Mouse (Mus musculus) thymus, postnatal 0 days (tissue): ENCODE results near the gene Prap1. TPM values are rescaled to one million over a fixed set of nuclear protein-coding genes. Genes with fewer than 3 reads are reported as not detected.

Experiments
- DNase-seq: peaks from one replicate; pipeline ENCODE4 v3.0.0-alpha.2; 2015; ENCODE audit warnings: low spot score
- polyA plus RNA-seq: library from polyadenylated mRNA; unstranded; fragments of >200 nt; fragmentation: Nextera tagmentation; extraction: Ambion mirVana; gene quantifications from 2 replicates; pipeline ENCODE4 v1.2.1, GENCODE M21; 2015

Prap1 gene
- 1.5 and 2.3 TPM in 2 replicates for polyA plus RNA-seq

DNA sequence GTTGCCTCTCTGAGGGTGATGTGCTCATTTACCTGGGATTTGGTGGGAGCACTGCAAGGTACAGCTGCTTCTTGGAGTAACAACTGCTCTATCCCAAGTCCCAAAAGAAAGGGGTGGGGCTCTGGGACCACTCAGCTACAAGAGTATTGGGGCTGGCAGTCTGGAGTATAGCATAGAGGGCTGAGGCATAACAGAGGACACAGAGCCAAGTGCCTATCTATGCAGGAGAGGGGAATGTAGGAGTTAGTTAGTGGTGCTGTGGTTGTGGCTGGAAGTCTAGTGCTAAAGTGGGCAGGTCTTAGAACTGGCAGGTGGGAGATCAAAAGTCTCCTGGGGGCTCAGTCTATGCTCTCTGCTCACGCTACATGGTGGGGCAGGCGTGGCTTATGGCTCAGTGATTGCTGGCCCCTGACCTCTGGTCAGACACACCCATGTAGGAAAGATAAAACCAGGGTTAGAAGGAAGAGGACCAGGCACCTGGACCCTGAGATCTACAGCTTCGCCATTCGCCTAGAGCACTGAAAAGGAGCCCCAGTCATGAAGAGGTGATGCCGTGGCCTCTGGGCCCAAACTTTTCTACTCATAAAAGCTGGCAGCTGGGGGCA is at the start of gene Prap1:
Gene Prap1, plus strand, starts transcription at position 472 of the 605 bp plus-strand sequence.
- DNase-seq: no peak

DNA sequence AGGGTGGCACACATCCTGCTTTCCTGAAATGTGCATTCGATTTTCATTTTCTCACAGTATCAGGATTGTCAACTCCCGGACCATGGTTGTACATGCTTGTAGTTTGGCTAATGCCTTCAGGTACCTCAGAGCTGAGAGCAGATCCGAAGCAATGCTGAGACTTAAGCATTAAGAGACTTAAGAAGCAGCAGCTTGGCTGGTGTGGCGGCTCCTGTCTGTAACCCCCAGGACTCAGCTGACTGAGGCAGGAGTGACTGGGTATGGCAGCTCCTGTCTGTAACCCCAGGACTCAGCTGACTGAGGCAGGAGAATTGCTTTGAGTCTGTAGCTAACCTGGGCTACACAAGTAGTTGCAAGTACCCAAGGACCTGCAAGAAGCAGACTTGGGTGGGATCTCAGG is 47.6 kb upstream of the Prap1 start:
- DNase-seq: no peak

DNA sequence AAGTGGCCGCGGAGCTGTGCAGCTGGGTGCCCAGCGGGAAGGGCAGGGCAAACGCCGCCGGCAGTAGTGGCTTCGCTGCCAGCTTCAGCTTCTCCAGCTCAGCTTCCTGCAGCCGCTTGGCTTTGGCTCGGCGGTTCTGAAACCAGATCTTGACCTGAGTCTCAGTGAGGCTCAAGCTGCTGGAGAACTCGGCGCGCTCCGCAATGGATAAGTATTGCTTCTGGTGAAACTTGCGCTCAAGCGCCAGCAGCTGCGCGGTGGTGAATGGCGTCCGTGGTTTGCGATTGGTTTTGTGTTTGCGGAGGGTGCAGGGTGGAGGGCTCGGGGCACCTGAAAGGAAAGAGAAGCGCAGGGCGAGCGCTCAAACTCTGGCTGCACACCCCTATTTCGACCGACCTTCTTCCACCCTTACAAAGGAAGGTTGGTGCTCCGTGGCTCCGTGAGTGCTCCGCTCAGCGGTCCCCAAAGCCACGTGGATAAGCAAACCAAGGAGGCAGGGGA is 45.3 kb upstream of the Prap1 start:
- peak; percentile 20 for DNase-seq

DNA sequence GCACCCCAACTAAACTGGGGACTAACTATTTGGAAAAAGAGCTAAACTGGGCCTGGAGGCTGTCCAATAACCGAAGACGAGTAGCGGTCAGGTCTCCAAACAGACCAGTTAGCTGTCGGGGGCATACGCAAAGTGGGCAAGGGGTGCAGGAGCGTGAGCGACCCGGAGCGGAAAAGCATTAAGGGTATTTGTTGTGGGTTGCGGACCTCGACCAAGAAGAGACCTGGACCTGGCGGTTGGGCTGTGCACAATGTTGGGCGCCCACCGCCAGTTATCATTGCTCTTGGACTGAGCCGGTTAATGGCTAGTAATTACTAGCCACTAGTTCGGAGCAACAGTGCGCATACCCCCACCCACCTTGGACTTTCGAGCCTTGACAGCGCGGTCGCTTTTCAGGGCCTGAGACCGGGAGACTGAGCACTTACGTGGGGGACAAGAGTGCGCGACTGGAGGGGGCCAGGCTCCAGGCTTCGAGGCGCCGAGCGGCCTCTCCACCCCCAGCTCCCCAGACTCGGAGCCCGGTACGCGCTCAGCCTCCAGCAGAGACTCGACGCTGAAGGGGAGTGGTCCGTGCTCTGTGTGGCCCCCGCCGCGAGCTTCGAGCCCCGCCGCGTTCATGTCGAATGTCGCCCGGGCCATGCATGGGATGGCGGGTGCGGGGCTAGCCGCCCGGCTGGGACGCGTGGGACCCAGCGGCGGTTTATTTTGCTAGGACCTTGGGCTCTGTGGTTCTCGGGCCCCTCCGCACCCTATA is 44.7 kb upstream of the Prap1 start, which contains the start of gene Msx3:
Gene Msx3, minus strand, starts transcription at position 729 of the 754 bp plus-strand sequence.
- DNase-seq: no peak

DNA sequence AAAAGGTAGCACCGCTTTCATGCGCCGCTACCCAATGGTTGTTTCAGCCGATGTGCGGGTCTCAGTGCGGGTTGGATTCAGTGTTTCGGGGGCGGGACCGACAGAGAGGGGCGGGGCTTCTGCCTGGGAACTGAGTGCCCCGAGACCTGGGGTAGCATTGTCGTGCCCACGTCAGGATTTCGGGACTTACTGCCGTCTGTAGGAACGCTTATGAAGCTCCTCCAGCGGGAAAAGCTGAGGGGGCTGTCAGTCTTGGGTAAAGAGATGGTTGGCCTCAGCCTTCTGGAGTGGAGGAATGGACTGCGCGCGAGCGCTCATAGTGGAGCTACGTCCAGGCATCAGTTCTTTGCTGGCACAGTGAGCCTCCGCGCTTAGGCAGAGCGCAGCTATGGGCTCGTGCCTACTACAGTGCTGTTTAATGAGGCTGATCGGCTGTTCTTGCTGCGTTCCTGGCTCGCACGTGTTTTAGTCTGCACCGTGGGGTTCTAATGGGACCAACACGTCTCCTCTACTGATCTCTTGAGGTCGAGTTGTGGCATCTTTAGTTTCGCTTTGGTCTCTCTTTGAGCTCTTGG is 44.0 kb upstream of the Prap1 start:
- DNase-seq: peak; percentile 39

- DNase-seq: no peak
Observed at GRCm38 (mm10) chr7:140054124-140054523, 39.1 kb upstream of the Prap1 start.

DNA sequence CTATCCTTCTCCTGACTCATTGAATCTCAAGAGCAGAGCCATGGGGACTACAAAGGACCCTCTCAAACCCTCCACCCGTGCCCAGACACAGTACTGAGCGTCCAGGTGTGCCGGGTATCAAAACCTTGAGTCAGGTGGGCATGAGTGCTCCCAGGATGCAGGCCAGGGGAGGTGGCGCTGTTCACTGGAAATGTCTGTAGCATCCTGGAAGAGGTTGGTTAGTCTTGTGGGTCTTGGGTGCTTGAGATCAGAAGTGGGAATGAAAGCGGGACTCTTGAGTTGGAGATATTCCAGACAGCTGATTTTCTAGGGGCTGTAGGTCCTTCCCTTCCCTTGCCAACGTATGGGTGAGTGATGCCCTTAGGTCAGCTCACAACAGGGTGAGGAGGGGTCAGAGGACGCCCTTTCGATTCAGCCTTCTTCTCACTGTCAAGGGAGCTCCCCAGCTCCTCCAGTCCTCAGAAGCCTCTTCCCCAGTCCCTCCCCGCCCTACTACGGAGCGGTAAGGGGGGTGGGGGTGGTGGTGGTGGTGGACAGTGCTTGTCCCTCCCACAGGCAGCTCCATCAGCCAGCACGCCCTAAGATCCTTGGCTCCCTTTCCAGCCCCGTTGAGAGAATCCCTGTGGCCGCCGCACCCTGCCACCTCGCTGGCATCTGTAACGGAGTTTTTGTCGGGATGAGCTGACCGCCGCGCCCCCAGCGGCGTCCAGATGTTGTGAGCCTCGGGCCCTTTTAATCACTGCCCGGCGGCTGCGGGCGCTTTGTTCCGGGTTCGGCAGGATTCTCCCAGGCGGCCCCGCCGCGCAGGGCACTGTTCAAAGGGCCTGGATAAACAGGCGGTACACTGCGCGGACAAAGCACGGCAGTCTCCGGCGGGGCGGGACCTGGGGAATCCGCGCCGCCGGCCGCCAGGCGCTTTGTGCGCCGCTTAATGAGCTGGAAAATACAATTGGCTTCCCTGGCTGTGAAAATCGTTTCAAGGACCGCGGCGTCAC is 35.5 kb upstream of the Prap1 start:
- no peak for DNase-seq

- no peak for DNase-seq
Observed at GRCm38 (mm10) chr7:140058528-140058927, 34.7 kb upstream of the Prap1 start.

- DNase-seq: no peak
Observed at GRCm38 (mm10) chr7:140059601-140060000, 33.6 kb upstream of the Prap1 start.

- DNase-seq: no peak
Observed at GRCm38 (mm10) chr7:140060936-140061831, 32.0 kb upstream of the Prap1 start.

- no peak for DNase-seq
Observed at GRCm38 (mm10) chr7:140061832-140062130, 31.4 kb upstream of the Prap1 start.

GRCm38 (mm10) chr7:140062307-140062706 is 30.9 kb upstream of the Prap1 start:
- DNase-seq: no peak

DNA sequence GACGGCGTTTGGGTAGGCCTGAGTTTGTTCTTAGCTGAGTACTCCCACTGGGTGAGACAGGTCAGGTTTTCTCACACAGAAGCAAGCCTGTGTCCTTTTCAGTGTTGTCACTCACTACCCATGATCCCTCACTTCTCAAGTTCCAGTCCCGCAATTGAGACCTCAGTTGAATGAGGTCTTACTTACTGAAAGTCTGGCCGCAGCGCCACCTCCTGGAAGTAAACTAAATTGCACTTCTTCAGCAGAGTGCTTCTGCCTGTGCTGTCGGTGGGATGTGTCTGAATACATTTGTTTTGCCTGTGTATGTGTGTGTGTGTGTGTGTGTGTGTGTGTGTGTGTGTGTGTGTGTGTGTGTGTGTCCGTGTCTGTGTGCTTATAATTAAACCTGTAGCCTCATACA is 30.1 kb upstream of the Prap1 start:
- DNase-seq: peak; percentile 78

- DNase-seq: no peak
Observed at GRCm38 (mm10) chr7:140067397-140067796, 25.8 kb upstream of the Prap1 start.

GRCm38 (mm10) chr7:140070042-140070711 is 23.0 kb upstream of the Prap1 start:
- DNase-seq: no peak

DNA sequence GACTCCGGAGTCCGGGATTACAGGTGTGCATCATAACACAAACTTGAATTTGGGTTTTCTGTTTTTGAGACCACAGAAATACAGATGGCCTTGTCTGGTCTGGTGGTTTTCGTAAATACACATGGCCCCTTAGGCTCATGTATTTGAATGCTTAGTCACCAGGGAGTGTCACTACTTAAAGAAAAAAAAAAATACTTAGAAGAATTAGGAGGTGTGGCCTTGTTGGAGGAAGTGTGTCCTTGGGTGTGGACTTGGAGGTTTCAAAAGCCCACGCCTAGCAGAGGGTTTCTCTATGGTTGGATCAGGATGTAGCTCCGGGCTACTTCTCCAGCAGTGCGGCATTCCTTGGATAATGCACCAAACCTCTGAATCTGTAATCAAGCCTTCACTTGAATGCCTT is 15.5 kb upstream of the Prap1 start:
- no peak for DNase-seq

DNA sequence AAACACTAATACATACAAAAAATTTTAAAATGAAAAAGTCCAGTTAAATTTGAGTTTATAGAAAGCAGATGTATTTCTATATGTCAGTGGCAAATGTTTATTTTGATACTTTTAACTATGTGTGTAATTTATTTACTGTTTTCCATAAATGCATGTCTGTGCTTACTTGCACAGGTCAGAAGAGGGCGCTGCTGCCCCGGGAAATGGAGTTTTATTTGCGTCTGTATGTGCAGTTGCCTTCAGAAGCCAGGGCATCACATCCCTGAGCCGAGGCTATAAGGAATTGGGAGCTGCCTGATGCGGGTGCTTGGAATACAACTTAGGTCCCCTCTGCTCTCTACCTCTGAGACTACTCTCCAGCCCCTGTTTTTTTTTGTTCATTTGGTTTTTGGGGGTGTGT is 14.5 kb upstream of the Prap1 start:
- peak; percentile 79 for DNase-seq

GRCm38 (mm10) chr7:140080503-140081156 is 12.6 kb upstream of the Prap1 start:
- peak; percentile 41 for DNase-seq
